Mouse (Mus musculus) CH12.LX (cell line): ENCODE results near the gene Zmynd15.

Source experiments
- CHD1 ChIP-seq: IDR thresholded peaks from 2 replicates; pipeline ENCODE4 v1.6.1; 2012; ENCODE audit warnings: low read depth, low read length, improper control_type of control experiment, inconsistent platforms
- POLR2A ChIP-seq: IDR thresholded peaks from 2 replicates; pipeline ENCODE4 v1.6.1; 2011; ENCODE audit warnings: low read depth, mild to moderate bottlenecking, improper control_type of control experiment, low read length
- POLR2AphosphoS2 ChIP-seq: IDR thresholded peaks from 2 replicates; pipeline ENCODE4 v1.6.1; 2011; ENCODE audit warnings: low read depth, low read length, improper control_type of control experiment
- ZMIZ1 ChIP-seq: IDR thresholded peaks from 2 replicates; pipeline ENCODE4 v1.6.1; 2012; ENCODE audit warnings: low read depth, mild to moderate bottlenecking, inconsistent platforms, low read length, improper control_type of control experiment

- TF ChIP-seq POLR2A (no peak; the same call in 1 of the 2 replicates), ZMIZ1 (0 out of 2 replicates have a peak, but pooled peaks have one; percentile 55), CHD1 (peak; percentile 87; the same call in 1 of the 2 replicates), POLR2AphosphoS2 (no peak)
Measured at GRCm38 (mm10) chr11:70512709-70513342, 53.6 kb downstream of the Zmynd15 start.
